Mouse (Mus musculus) activated CD4-positive, CD25-positive, alpha-beta regulatory T cell, adult 4 months (primary cell): Measurements from ENCODE around the gene Lrrc8d. TPM values are rescaled to one million over a fixed set of nuclear protein-coding genes. Genes with fewer than 3 reads are reported as not detected.

Source experiments
- ATAC-seq: one replicate; pipeline ENCODE4 v1.8.0; 2017
- polyA plus RNA-seq, 2 experiments: library from polyadenylated mRNA; unstranded; fragments of 100-300 nt; shearing (Covaris generic); gene quantifications; one replicate each; pipeline ENCODE4 v1.2.1; 2017

Gene Lrrc8d
- polyA plus RNA-seq, 2 experiments from 2014 or later, result 16.9 to 23.7 TPM

- no peak for ATAC-seq
Observed at GRCm38 (mm10) chr5:105776978-105777593, 77.3 kb downstream of the Lrrc8d start.

- ATAC-seq, result no peak
Observed at GRCm38 (mm10) chr5:105777645-105778044, 77.9 kb downstream of the Lrrc8d start.

- no peak for ATAC-seq
Observed at GRCm38 (mm10) chr5:105778189-105778588, 78.4 kb downstream of the Lrrc8d start.

- no peak for ATAC-seq
Observed at GRCm38 (mm10) chr5:105778723-105779122, 79.0 kb downstream of the Lrrc8d start.

- ATAC-seq, result no peak
Observed at GRCm38 (mm10) chr5:105779331-105779730, 79.6 kb downstream of the Lrrc8d start.

- no peak for ATAC-seq
Observed at GRCm38 (mm10) chr5:105783848-105784247, 84.1 kb downstream of the Lrrc8d start.

- ATAC-seq, result no peak
Observed at GRCm38 (mm10) chr5:105784724-105785123, 85.0 kb downstream of the Lrrc8d start.

GRCm38 (mm10) chr5:105787577-105787976 is 87.8 kb downstream of the Lrrc8d start:
- ATAC-seq, result no peak

- ATAC-seq, result no peak
Observed at GRCm38 (mm10) chr5:105789801-105790200, 90.0 kb downstream of the Lrrc8d start.

- no peak for ATAC-seq
Observed at GRCm38 (mm10) chr5:105792331-105792801, 92.6 kb downstream of the Lrrc8d start.

- ATAC-seq, result no peak
Observed at GRCm38 (mm10) chr5:105792853-105793547, 93.2 kb downstream of the Lrrc8d start.

GRCm38 (mm10) chr5:105793548-105793940 is 93.8 kb downstream of the Lrrc8d start:
- no peak for ATAC-seq

GRCm38 (mm10) chr5:105798421-105798820 is 98.7 kb downstream of the Lrrc8d start:
- peak; percentile 93 for ATAC-seq

- no peak for ATAC-seq
Observed at GRCm38 (mm10) chr5:105799850-105800635, 100.3 kb downstream of the Lrrc8d start.

- ATAC-seq, result no peak
Observed at GRCm38 (mm10) chr5:105801031-105801529, 101.3 kb downstream of the Lrrc8d start.

GRCm38 (mm10) chr5:105805955-105806354 is 106.2 kb downstream of the Lrrc8d start:
- no peak for ATAC-seq

GRCm38 (mm10) chr5:105807461-105807860 is 107.7 kb downstream of the Lrrc8d start:
- no peak for ATAC-seq

GRCm38 (mm10) chr5:105809056-105809455 is 109.3 kb downstream of the Lrrc8d start:
- ATAC-seq, result no peak

GRCm38 (mm10) chr5:105813036-105813435 is 113.3 kb downstream of the Lrrc8d start:
- ATAC-seq, result no peak

- ATAC-seq, result no peak
Observed at GRCm38 (mm10) chr5:105813974-105814373, 114.2 kb downstream of the Lrrc8d start.

- ATAC-seq, result no peak
Observed at GRCm38 (mm10) chr5:105816118-105816517, 116.3 kb downstream of the Lrrc8d start.

- no peak for ATAC-seq
Observed at GRCm38 (mm10) chr5:105817248-105817976, 117.6 kb downstream of the Lrrc8d start.
